Mouse (Mus musculus) c-Kit-positive CD71-negative TER-119-negative erythroid progenitor cells, embryonic 14.5 days (primary cell): ENCODE data around the gene Afdn.

Experiments used
- DNase-seq: peaks from one replicate; pipeline ENCODE4 v3.0.0-alpha.2; 2013; ENCODE audit warnings: low read depth

Gene Afdn

GRCm38 (mm10) chr17:13759853-13760627 is at the start of gene Afdn:
TSS of gene Afdn (plus strand) at chr17:13760539.
- DNase-seq = no peak

DNA sequence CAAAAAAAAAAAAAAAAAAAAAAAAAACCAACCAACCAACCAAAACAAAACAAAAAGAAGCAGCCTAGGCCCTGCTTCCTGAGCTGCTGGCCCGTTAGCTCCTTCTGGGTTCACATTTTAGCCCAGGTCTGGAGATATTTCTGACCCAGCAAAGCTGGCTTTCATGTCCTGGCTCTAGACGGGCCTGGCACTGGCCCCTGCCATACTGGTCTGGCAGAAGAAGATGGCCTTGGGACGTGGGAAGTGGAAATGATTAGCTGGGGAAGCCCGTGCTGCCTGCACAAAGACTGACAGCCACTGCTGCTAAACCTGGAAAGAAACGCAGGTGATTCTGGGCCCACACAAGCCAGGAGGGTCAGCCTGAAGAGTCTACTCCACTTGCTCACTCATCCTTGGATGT is 49.2 kb upstream of the Afdn start:
- no peak for DNase-seq

DNA sequence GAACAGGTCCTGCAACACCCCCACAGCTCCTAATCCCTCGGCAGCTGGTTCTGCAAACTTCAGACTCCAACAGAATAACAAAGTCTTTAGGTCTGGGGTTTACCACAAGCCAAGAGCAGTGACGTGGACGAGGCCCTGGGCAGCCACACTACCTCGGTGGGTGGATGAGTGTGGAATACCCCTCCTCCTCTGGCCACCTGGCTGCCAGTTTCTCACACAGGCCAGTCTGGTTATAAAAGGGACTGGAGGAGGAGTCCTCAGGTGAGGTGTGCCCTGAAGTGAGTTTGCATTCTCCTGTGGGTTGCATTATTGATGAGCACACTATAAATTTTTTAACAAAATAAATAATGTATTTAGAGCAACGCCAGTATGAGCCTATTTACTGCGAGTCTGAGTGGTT is 48.2 kb upstream of the Afdn start:
- no peak for DNase-seq

DNA sequence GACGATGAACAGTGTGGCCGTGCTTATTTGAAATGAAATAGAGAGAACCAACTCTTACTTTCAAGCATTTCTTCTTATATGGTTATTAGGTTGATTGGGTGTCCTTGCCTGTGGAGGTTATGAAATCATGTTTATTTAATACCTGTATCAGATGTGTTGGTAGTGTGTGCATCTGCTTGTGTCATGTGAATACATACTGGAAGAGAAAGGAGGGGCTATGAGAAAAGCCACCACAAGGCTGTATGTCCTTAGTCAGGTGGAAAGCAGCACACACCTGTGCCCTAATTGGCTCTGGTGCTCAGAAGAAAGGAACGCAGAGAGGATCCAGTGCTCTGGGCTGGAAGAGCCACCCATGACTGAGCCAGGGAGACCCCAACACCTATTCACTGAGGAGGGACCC is 47.8 kb upstream of the Afdn start:
- DNase-seq = no peak

DNA sequence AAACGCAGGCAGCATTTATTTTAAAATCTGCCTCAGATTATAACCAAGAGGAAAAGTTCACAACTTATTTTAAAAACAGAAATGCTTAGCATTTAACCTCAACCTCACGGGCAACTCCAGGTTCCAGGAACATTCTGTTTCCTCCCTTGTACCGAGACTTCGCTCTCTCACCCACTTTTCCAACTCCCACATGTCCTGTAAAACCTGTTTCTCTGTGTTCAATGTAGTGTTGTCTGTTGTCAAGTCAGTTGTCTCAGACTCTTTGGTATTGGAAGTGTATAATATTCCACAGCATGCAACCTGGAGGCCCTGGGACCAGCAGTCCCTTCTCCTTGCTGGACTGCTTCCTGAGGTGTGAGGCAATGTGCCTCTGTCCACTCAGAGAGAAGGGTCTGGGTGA is 46.2 kb upstream of the Afdn start:
- no peak for DNase-seq

GRCm38 (mm10) chr17:13714654-13715053 is 45.7 kb upstream of the Afdn start:
- no peak for DNase-seq

DNA sequence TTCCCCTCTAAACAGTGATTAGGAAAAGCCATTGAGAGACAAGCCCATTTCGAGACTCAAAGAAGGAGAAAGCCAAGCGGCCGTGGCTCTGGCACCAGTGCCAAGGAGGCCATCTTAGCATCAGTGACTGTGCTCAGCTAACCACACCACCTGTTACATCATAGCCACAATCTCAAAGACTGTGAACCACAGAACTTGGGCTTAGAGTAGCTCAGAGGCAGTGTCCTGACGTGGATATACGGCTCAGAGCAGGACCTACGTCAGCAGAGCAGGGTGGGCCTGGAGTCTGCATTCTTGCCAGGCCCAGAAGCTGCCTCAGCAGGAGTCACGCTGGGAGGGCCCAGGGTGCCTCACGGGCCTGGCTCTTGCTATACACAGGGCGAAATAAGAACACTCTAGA is 44.8 kb upstream of the Afdn start:
- no peak for DNase-seq

DNA sequence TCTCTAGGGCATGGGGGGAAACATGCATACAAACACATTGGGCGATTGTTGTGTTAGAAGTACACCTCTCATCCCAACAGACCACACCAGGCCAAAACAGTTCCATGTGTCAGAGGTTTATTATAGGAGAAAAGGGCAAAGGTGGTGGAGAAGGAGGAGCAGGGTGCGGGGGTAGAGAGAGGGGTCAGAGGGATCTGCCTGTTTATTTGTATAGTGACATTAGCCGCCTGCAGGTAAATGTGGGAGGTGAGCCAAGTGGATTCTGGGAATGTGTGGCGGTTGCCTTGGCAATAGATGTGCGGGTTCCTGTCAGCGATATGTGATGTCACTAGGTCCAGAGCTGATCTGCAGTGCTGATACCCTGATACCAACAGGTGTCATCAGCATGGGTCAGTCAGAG is 44.0 kb upstream of the Afdn start:
- no peak for DNase-seq

DNA sequence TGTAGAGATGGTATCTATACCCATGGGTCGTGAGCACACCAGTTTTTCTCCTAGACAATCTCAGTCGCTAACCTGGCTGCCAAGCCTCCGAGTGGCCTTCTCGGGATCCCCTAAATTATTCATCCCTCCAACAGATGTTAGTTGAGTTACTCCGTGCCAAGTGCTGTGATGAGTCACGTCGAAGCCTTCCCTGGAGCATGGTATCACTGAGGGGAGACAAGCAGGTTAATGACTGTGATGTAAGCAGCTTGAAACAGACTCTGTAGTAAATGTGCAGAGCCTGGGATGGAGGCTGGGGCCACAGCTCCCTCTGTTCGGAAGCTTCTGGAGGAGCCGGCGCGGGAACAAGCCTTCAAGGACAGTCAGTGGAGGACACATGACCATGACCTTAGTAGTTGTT is 42.9 kb upstream of the Afdn start:
- no peak for DNase-seq

GRCm38 (mm10) chr17:13720187-13720586 is 40.2 kb upstream of the Afdn start:
- no peak for DNase-seq

- DNase-seq = no peak
Observed at GRCm38 (mm10) chr17:13721372-13721771, 39.0 kb upstream of the Afdn start.

DNA sequence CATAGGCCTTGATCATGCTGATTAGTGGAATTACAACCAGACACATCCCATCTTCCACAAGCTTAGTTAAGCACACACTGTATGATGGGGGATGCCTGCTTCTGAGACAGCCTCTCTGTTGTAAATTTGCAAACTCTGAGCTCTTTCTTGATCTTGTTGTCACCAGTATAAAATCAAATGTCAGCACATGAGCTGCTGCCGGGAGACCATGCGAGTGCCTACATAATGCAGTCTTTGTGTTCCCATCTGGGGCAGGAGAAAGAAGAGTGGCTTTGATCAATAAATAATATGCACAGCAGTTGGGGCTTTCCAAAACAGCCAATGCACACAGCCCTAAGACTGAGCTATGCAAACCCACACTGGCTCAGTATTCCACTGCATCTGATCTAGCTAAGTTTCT is 37.9 kb upstream of the Afdn start:
- no peak for DNase-seq

DNA sequence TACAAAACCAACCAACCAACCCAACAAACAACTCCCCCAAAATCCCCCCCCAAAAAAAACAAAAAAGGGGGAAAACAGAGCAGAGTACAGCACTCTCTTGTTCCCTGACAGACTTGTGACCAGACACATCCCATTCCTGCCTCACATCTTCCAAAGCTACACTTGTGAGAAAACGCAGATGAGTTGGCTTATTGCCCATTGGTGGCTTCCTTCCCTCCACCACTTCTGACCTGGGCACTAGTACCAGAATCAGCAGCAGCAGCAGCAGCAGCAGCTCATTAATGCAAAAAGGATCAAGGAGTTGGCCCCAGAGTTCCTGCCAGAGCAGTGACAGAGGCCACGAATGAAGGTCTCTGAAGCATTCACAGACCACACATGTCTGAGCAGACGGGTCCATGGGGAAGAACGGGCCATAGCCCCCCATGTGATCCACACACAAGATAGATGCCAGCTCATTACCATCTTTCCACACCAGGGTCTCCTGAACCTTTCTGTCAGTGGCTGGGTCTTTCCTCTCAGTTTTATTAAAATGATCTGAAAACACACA is 35.3 kb upstream of the Afdn start:
- DNase-seq = no peak

- DNase-seq = no peak
Observed at GRCm38 (mm10) chr17:13726832-13727355, 33.4 kb upstream of the Afdn start.

GRCm38 (mm10) chr17:13730980-13731726 is 29.2 kb upstream of the Afdn start:
- DNase-seq = no peak

- no peak for DNase-seq
Observed at GRCm38 (mm10) chr17:13731727-13732112, 28.6 kb upstream of the Afdn start.

DNA sequence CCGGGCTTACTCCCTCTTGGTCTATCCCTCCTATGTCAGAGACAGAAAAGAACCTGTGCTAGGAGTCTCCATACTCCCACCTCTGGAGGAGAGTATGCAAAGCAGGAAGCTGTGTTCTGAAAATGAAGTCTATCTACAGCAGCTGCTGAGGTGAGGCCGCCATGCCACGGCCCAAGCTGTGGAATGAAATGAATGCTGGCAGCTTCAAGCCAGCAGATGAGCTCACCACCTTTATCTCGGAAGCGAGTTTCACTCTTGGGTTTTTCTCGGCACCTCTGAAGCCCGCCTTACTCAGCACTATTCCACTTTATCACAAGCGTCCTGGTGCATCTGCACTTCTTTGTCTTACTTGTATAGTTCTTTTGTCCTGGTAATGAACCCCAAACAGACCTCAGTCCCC is 27.7 kb upstream of the Afdn start:
- no peak for DNase-seq

GRCm38 (mm10) chr17:13733971-13734370 is 26.4 kb upstream of the Afdn start:
- DNase-seq = no peak

- DNase-seq = no peak
Observed at GRCm38 (mm10) chr17:13735057-13735456, 25.3 kb upstream of the Afdn start.

DNA sequence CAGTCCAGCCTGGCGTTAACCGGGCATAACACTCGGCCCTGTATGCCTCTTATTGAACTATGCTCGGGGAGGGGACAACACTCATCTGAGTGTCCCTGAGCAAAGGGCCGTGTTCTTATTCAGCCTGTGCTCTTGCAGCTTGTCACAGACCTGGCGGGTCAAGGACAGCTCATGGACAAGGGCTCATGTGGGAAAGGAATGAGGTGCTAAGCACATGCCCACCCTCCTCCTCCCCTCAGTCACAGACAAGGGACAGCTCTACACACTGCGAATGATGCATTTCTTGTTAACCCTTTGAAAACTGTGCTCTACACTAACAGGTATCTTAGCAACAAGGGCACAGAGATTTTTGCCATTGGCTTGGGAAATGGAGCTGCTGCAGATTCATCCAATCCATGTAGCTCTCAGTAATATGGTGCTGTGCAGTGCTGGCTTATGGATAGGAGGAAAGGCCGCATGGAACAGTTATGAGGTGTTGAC is 24.5 kb upstream of the Afdn start:
- DNase-seq = no peak

DNA sequence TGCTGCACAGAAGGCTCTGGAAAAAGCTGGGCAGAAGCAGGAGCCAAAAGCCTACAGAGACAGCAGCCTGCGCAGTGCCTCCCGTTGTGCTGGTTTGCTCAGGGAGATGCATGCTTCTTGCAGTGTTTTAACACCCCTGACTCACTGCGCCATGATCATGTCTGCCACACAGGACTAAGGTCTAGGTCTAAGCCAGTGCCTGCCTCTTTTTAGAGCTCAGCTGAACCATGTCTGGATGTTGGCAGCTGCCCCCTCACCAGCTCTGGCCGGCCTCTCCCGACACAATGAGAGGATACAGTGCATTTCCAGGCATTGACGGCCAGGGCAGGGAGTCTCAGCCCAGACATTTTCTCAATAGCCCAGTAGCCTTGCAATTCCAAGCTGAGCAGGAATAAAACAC is 23.0 kb upstream of the Afdn start:
- DNase-seq = no peak

- no peak for DNase-seq
Observed at GRCm38 (mm10) chr17:13738121-13738776, 22.1 kb upstream of the Afdn start.
